Mouse (Mus musculus): ENCODE data around the gene Irf9. TPM values are rescaled to one million over a fixed set of nuclear protein-coding genes. Genes with fewer than 3 reads are reported as not detected.

The Irf9 gene
- polyA plus RNA-seq, 2 experiments, result 9.8 to 21.0 TPM

DNA sequence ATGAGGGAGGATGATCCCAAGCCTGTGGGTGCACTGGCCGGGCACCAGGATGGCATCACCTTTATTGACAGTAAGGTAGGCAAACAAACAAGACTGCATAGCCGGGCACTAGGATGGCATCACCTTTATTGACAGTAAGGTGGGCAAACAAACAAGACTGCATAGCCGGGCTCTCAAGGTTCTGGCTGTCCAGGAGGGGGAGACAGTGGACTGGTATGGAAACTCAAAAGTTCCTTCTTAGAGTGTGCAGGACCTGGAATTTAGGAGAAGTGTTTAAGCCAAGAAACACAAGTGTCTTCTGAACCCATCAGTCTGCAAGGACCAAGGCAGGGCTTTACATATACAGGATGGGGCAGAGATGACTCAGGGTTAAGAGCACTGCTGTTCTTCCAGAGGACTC is 37.6 kb upstream of the Irf9 start:
- Histone ChIP-seq H3K36me3 (ENCODE audit: control insufficient read depth, insufficient read depth, low read length) (peaks cover 66% of the 10 kb centered on the region), H3K4me3 (replicated peaks; ENCODE audit: low read length) (no peak overlapping the region), H3K27me3 (ENCODE audit: control insufficient read depth, insufficient read depth, low read length) (no peaks in the 10 kb centered on the region), H3K9me3 (ENCODE audit: control insufficient read depth, low read length) (no peaks in the 10 kb centered on the region), H3K27ac (replicated peaks; ENCODE audit: low read depth, low read length) (no peak overlapping the region), H3K9ac (ENCODE audit: low read depth, low read length, severe bottlenecking) (no peak overlapping the region), H3K4me2 (replicated peaks; ENCODE audit: low read depth, low read length, severe bottlenecking) (no peak overlapping the region), H3K4me1 (ENCODE audit: control insufficient read depth, insufficient read depth, low read length) (peaks cover 5% of the 10 kb centered on the region)
- no peak for DNase-seq (ENCODE audit: low spot score)
- WGBS, result 86% methylated on average over 3 of the region's 3 CpGs
- ATAC-seq (ENCODE audit: low FRiP score, low read depth), result no peak
- no peak for TF ChIP-seq POLR2A (IDR thresholded peaks at IDR 0.05; ENCODE audit: borderline replicate concordance, extremely low read depth, insufficient read depth, insufficient read length)

DNA sequence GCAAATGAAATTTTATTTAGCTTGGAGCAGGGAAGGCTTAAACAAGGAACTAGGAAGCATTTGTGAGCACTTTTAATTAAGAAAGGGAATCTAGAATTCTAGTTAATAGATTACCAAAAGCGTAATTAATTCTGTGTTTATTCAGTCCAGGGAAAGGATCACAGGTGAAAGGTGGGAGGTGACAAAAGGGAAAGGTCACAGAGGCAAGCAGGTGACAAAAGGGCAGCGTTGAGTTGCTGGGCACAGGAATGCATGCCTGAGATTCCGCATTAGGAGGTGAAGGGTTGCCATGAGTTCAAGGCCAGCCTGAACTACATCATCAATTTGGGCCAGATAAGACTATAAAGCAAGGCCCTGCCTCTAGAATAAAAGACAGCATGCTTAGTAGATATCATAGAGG is 35.9 kb upstream of the Irf9 start:
- no peaks in the 10 kb centered on the region for H3K4me1 ChIP-seq (ENCODE audit: control insufficient read depth, insufficient read depth, low read length)
- ATAC-seq (ENCODE audit: low FRiP score, low read depth) (no peak), DNase-seq (ENCODE audit: low spot score) (no peak)
- no peak overlapping the region for H3K9ac ChIP-seq (ENCODE audit: low read depth, low read length, severe bottlenecking)
- 93% methylated on average over 3 of the region's 3 CpGs for WGBS
- no peak overlapping the region for H3K4me2 ChIP-seq (replicated peaks; ENCODE audit: low read depth, low read length, severe bottlenecking)
- no peak overlapping the region for H3K27ac ChIP-seq (replicated peaks; ENCODE audit: low read depth, low read length)
- H3K27me3 ChIP-seq (ENCODE audit: control insufficient read depth, insufficient read depth, low read length), result no peaks in the 10 kb centered on the region
- H3K36me3 ChIP-seq (ENCODE audit: control insufficient read depth, insufficient read depth, low read length), result peaks cover 66% of the 10 kb centered on the region
- H3K4me3 ChIP-seq (replicated peaks; ENCODE audit: low read length), result no peak overlapping the region
- H3K9me3 ChIP-seq (ENCODE audit: control insufficient read depth, low read length), result no peaks in the 10 kb centered on the region
- no peak for TF ChIP-seq POLR2A (IDR thresholded peaks at IDR 0.05; ENCODE audit: borderline replicate concordance, extremely low read depth, insufficient read depth, insufficient read length)

DNA sequence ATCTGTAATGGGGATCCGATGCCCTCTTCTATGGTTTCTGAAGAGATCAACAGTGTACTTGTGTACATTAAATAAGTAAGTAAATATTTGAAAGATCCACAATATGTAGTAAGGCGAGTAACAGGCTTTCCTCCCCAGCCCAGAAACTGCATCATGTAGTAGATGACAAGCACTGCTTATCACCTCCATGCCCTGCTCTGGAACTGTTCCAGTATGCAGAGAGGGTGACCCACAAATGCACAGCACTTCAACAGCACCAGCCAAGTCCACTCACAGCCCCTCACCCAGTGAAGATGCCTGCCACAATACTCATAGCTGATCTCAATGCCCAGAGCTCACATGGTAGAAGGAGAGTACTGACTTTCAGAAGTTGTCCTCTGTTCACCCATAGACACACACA is 32.8 kb upstream of the Irf9 start:
- Histone ChIP-seq H3K36me3 (ENCODE audit: control insufficient read depth, insufficient read depth, low read length) (peaks cover 43% of the 10 kb centered on the region), H3K4me3 (replicated peaks; ENCODE audit: low read length) (no peak overlapping the region), H3K4me1 (ENCODE audit: control insufficient read depth, insufficient read depth, low read length) (no peaks in the 10 kb centered on the region), H3K9ac (ENCODE audit: low read depth, low read length, severe bottlenecking) (no peak overlapping the region), H3K4me2 (replicated peaks; ENCODE audit: low read depth, low read length, severe bottlenecking) (no peak overlapping the region), H3K27me3 (ENCODE audit: control insufficient read depth, insufficient read depth, low read length) (no peaks in the 10 kb centered on the region), H3K9me3 (ENCODE audit: control insufficient read depth, low read length) (no peaks in the 10 kb centered on the region), H3K27ac (replicated peaks; ENCODE audit: low read depth, low read length) (no peak overlapping the region)
- ATAC-seq (ENCODE audit: low FRiP score, low read depth) (no peak), DNase-seq (ENCODE audit: low spot score) (no peak)
- 88% methylated on average over 2 of the region's 2 CpGs for WGBS
- no peak for TF ChIP-seq POLR2A (IDR thresholded peaks at IDR 0.05; ENCODE audit: borderline replicate concordance, extremely low read depth, insufficient read depth, insufficient read length)

DNA sequence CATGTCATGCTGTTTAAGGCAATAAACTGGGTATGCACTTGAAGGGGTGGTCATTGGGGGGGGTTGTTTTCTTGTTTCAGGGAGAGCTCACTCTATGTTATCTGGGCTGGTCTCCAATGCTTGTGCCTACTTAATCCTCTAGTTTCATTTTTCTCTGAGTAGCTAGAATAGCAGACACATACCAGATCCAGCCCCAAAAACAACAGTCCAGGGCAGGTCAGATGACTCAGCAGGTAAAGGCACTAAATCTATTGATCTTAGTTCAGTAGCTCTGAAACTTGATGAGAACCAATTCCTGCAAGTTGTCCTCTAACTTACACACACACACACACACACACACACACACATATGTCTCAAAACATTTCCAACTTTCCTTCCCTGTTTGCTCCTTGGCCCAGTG is 31.6 kb upstream of the Irf9 start:
- H3K4me2 ChIP-seq (replicated peaks; ENCODE audit: low read depth, low read length, severe bottlenecking), result no peak overlapping the region
- DNase-seq (ENCODE audit: low spot score) (no peak), ATAC-seq (ENCODE audit: low FRiP score, low read depth) (no peak)
- no peak overlapping the region for H3K27ac ChIP-seq (replicated peaks; ENCODE audit: low read depth, low read length)
- no peak overlapping the region for H3K9ac ChIP-seq (ENCODE audit: low read depth, low read length, severe bottlenecking)
- H3K4me1 ChIP-seq (ENCODE audit: control insufficient read depth, insufficient read depth, low read length), result no peaks in the 10 kb centered on the region
- no peaks in the 10 kb centered on the region for H3K27me3 ChIP-seq (ENCODE audit: control insufficient read depth, insufficient read depth, low read length)
- no peak for TF ChIP-seq POLR2A (IDR thresholded peaks at IDR 0.05; ENCODE audit: borderline replicate concordance, extremely low read depth, insufficient read depth, insufficient read length)
- H3K36me3 ChIP-seq (ENCODE audit: control insufficient read depth, insufficient read depth, low read length), result peaks cover 31% of the 10 kb centered on the region
- H3K9me3 ChIP-seq (ENCODE audit: control insufficient read depth, low read length), result no peaks in the 10 kb centered on the region
- no peak overlapping the region for H3K4me3 ChIP-seq (replicated peaks; ENCODE audit: low read length)

DNA sequence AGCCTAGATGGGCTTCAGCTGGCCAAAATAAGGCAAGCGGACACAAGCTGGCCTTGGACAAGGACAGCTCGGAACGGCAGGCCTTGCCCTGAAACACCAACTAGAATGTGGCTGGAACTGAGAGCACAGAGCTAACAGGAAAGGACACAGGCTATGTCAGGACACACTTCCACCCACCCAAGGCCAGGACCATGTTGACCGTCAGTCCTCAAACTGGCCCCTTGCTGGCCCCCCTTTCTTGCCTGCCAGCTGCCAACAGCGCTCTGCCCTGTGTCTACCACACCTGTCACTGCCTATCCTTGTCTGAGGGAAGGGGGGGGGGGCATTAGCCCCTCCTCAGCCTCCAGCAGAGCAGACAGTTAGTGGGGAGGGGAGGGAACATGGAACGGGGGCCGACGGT is 28.1 kb upstream of the Irf9 start, which contains the start of gene Fitm1:
Gene Fitm1, plus strand, starts transcription at position 316 of the 400 bp plus-strand sequence.
- WGBS, result 58% methylated on average over 7 of the region's 8 CpGs
- no peaks in the 10 kb centered on the region for H3K27me3 ChIP-seq (ENCODE audit: control insufficient read depth, insufficient read depth, low read length)
- no peak for TF ChIP-seq POLR2A (IDR thresholded peaks at IDR 0.05; ENCODE audit: borderline replicate concordance, extremely low read depth, insufficient read depth, insufficient read length)
- no peak within 1 kb of the TSS for H3K4me2 ChIP-seq (replicated peaks; ENCODE audit: low read depth, low read length, severe bottlenecking)
- DNase-seq (ENCODE audit: low spot score), result peak; percentile 18
- peaks cover 4% of the 10 kb centered on the region; the same call in 1 of the 2 replicates for H3K36me3 ChIP-seq (ENCODE audit: control insufficient read depth, insufficient read depth, low read length)
- H3K4me1 ChIP-seq (ENCODE audit: control insufficient read depth, insufficient read depth, low read length), result peaks cover 9% of the 10 kb centered on the region
- 0 out of 2 replicates have a peak within 1 kb of the TSS, but pooled peaks have one; percentile 19 for H3K27ac ChIP-seq (replicated peaks; ENCODE audit: low read depth, low read length)
- ATAC-seq (ENCODE audit: low FRiP score, low read depth), result peak; percentile 51; the same call in 1 of the 2 replicates
- H3K9ac ChIP-seq (ENCODE audit: low read depth, low read length, severe bottlenecking), result no peak within 1 kb of the TSS; the same call in 1 of the 2 replicates
- H3K4me3 ChIP-seq (replicated peaks; ENCODE audit: low read length), result peak within 1 kb of the TSS; percentile 7; the same call in 1 of the 2 replicates
- no peaks in the 10 kb centered on the region for H3K9me3 ChIP-seq (ENCODE audit: control insufficient read depth, low read length)
